Mouse (Mus musculus) embryonic fibroblast, embryonic 13.5 days (primary cell): ENCODE measurements around the gene Rad9a.

Source experiments
- CTCF ChIP-seq: IDR thresholded peaks from 2 replicates; pipeline ENCODE4 v1.5.1; 2011; ENCODE audit warnings: mild to moderate bottlenecking, control low read depth, low read length, moderate library complexity, borderline replicate concordance; ENCODE audit not compliant: insufficient read depth
- POLR2A ChIP-seq: IDR thresholded peaks from 2 replicates; pipeline ENCODE4 v1.6.1; 2011; ENCODE audit warnings: low read depth, mild to moderate bottlenecking, control low read depth, low read length, moderate library complexity

DNA sequence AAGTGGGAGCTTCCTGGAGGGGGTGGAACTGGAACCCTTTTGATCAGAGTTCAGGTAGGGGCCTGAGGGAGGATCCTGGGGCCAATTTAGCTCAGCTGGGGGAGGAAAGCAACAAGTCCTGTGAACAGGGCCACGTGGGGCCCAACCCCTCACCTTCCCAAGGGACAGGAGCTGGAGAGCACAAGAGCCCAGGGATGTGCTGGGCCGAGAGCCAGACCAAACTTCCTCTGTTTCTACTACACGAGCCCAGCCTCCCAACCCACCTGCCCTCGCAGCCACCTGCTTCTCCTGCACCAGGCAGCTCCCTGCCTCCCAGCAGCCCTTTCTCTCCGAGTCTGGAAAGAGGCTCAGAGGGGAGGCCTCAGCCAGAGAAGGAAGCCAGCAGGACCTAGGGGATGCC lies 4.9 kb downstream of the Rad9a start:
- TF ChIP-seq POLR2A, result no peak
- no peak for TF ChIP-seq CTCF
